ENCODE assay signal across 8 mouse cellular contexts in genomic region chr4:53826641-53827248, GRCm38 (mm10). TPM values are rescaled to one million over a fixed set of nuclear protein-coding genes. Genes with fewer than 3 reads are reported as not detected.
DNase-seq lines count a peak whose midpoint lies in the region; ATAC-seq and TF ChIP-seq lines count a peak whose summit lies in the region.

No protein-coding gene starts in this region.

- 9% methylated on average over 11 of the region's 11 CpGs for WGBS in cerebellum, adult 2 months
- WGBS in liver, embryonic 16.5 days (ENCODE audit: insufficient replicate concordance): 2% methylated on average over 11 of the region's 11 CpGs
- WGBS in stomach, embryonic 15.5 days: 11% methylated on average over 11 of the region's 11 CpGs

- H3K9me3 ChIP-seq in G1E (replicated peaks): no peaks in the 10 kb centered on the region
- no peaks in the 10 kb centered on the region for H3K9me3 ChIP-seq in liver, embryonic 16.5 days (replicated peaks; ENCODE audit: control insufficient read depth, low read length)
- no peaks in the 10 kb centered on the region for H3K9me3 ChIP-seq in stomach, embryonic 15.5 days

- 0 out of 2 replicates have a peak, but pooled peaks have one; percentile 43 for ATAC-seq in G1E (ENCODE audit: extremely low read depth, insufficient number of reproducible peaks, low FRiP score, poor library complexity, severe bottlenecking)
- ATAC-seq in granulocyte monocyte progenitor cell, adult 5-6 weeks (replicated peaks; ENCODE audit: poor library complexity, severe bottlenecking): peak; percentile 45
- no peak for ATAC-seq in liver, embryonic 16.5 days (ENCODE audit: low read depth)
- ATAC-seq in stomach, embryonic 15.5 days (ENCODE audit: insufficient read depth, low FRiP score, low read depth): no peak

- peak overlapping the region; percentile 99 for H3K4me3 ChIP-seq in cerebellum, adult 2 months (replicated peaks; ENCODE audit: insufficient read depth, low read depth, low read length)
- H3K4me3 ChIP-seq in G1E (ENCODE audit: low read depth, low read length): peak overlapping the region; percentile 99
- peak overlapping the region; percentile 72 for H3K4me3 ChIP-seq in liver, embryonic 16.5 days (ENCODE audit: low read depth, low read length)
- peak overlapping the region; percentile 98 for H3K4me3 ChIP-seq in stomach, embryonic 15.5 days (replicated peaks)

- peak overlapping the region; percentile 88 for H3K4me2 ChIP-seq in liver, embryonic 16.5 days (ENCODE audit: low read depth, low read length)
- peak overlapping the region; percentile 82 for H3K4me2 ChIP-seq in stomach, embryonic 15.5 days

- DNase-seq in cerebellum, adult 2 months: no peak
- DNase-seq in cerebellum, postnatal 14 days: no peak
- DNase-seq in G1E (ENCODE audit: low spot score): no peak
- no peak for DNase-seq in frontal cortex, adult 2 months (ENCODE audit: extremely low spot score in 1 of 2, low spot score in 1 of 2)
- no peak for DNase-seq in gastrocnemius, adult 18-20 months (ENCODE audit: low spot score)

- H3K27ac ChIP-seq in cerebellum, adult 2 months (ENCODE audit: insufficient read depth, low read length): no peak overlapping the region
- H3K27ac ChIP-seq in liver, embryonic 16.5 days (ENCODE audit: low read length): peak overlapping the region; percentile 5; the same call in 1 of the 2 replicates
- H3K27ac ChIP-seq in stomach, embryonic 15.5 days: peak overlapping the region; percentile 36; the same call in 1 of the 2 replicates

- no peaks in the 10 kb centered on the region for H3K4me1 ChIP-seq in cerebellum, adult 2 months (ENCODE audit: control insufficient read depth, insufficient read depth, low read length)
- peaks cover 29% of the 10 kb centered on the region for H3K4me1 ChIP-seq in G1E (ENCODE audit: insufficient read depth, low read depth, low read length)
- no peaks in the 10 kb centered on the region; the same call in none of the 2 replicates for H3K4me1 ChIP-seq in liver, embryonic 16.5 days (ENCODE audit: control insufficient read depth, low read depth, low read length)
- 0 out of 2 replicates have a peak, but pooled peaks cover 2% of the 10 kb centered on the region for H3K4me1 ChIP-seq in stomach, embryonic 15.5 days

- peaks cover 15% of the 10 kb centered on the region for H3K36me3 ChIP-seq in G1E (replicated peaks)
- no peaks in the 10 kb centered on the region for H3K36me3 ChIP-seq in liver, embryonic 16.5 days (ENCODE audit: control insufficient read depth, insufficient read depth)
- H3K36me3 ChIP-seq in stomach, embryonic 15.5 days: no peaks in the 10 kb centered on the region

- no peaks in the 10 kb centered on the region for H3K27me3 ChIP-seq in cerebellum, adult 2 months (ENCODE audit: control insufficient read depth, insufficient read depth, low read length)
- no peaks in the 10 kb centered on the region for H3K27me3 ChIP-seq in G1E (ENCODE audit: insufficient read depth, low read length)
- H3K27me3 ChIP-seq in liver, embryonic 16.5 days (ENCODE audit: control insufficient read depth, insufficient read depth, low read depth, low read length): no peaks in the 10 kb centered on the region
- H3K27me3 ChIP-seq in stomach, embryonic 15.5 days (replicated peaks): no peaks in the 10 kb centered on the region

- H3K9ac ChIP-seq in liver, embryonic 16.5 days (ENCODE audit: low read depth, low read length): peak overlapping the region; percentile 63
- peak overlapping the region; percentile 0; the same call in 1 of the 2 replicates for H3K9ac ChIP-seq in stomach, embryonic 15.5 days

- TF ChIP-seq CTCF in cerebellum, adult 2 months (IDR thresholded peaks at IDR 0.05; ENCODE audit: borderline replicate concordance, insufficient read depth, low read depth, low read length): no peak
- TF ChIP-seq CTCF in G1E (IDR thresholded peaks at IDR 0.05; ENCODE audit: low read depth, low read length): no peak

- no peak for TF ChIP-seq POLR2A in cerebellum, adult 2 months (IDR thresholded peaks at IDR 0.05; ENCODE audit: borderline replicate concordance, insufficient read depth, low read length)

RNA-seq across cellular contexts. Expression of gene Tmem38b, which starts 0.9 kb away (rescaled TPM):
- 8.5 and 9.2 TPM in 2 replicates for polyA plus RNA-seq in cerebellum, adult 2 months (2012; rRNA removed)
- 17.3 and 21.3 TPM in 2 replicates for total RNA-seq in G1E (2014; fragmentation: Nextera tagmentation)
- total RNA-seq in G1E (2017): 5.6 and 7.0 TPM in 2 replicates
- 13.3 and 15.8 TPM in 2 replicates for polyA plus RNA-seq in G1E (2012)
- 20.9 and 32.1 TPM in 2 replicates for total RNA-seq in granulocyte monocyte progenitor cell, adult 5-6 weeks (2014; fragmentation: Nextera tagmentation)
- 16.9 and 19.7 TPM in 2 replicates for total RNA-seq in granulocyte monocyte progenitor cell, adult 5-6 weeks (2017)
- polyA plus RNA-seq in liver, embryonic 16.5 days (2015; fragmentation: Nextera tagmentation; extraction: Ambion mirVana): 7.0 and 7.2 TPM in 2 replicates
- 9.7 and 10.2 TPM in 2 replicates for polyA plus RNA-seq in stomach, embryonic 15.5 days (2015; fragmentation: Nextera tagmentation; extraction: Ambion mirVana)
- 7.0 and 8.6 TPM in 2 replicates for polyA plus RNA-seq in frontal cortex, adult 2 months (2012; rRNA removed)
- total RNA-seq in gastrocnemius, adult 18-20 months (2021): 10 to 100 TPM; 55.7 to 57.2 TPM

RNA-seq across cellular contexts. Expression of gene Tal2, which starts 47.2 kb away (rescaled TPM):
- polyA plus RNA-seq in cerebellum, adult 2 months (2012; rRNA removed): 0.08 and 0.25 TPM in 2 replicates
- total RNA-seq in G1E (2014; fragmentation: Nextera tagmentation) (not detected in 2 replicates), G1E (2017) (0.22 TPM in 1 of 2 replicates, not detected in the other)
- polyA plus RNA-seq in G1E (2012): not detected in 2 replicates
- 0.43 TPM in 1 of 2 replicates, not detected in the other for total RNA-seq in granulocyte monocyte progenitor cell, adult 5-6 weeks (2014; fragmentation: Nextera tagmentation)
- not detected in 2 replicates for total RNA-seq in granulocyte monocyte progenitor cell, adult 5-6 weeks (2017)
- not detected in 2 replicates for polyA plus RNA-seq in liver, embryonic 16.5 days (2015; fragmentation: Nextera tagmentation; extraction: Ambion mirVana)
- polyA plus RNA-seq in stomach, embryonic 15.5 days (2015; fragmentation: Nextera tagmentation; extraction: Ambion mirVana): 0.14 and 0.18 TPM in 2 replicates
- polyA plus RNA-seq in frontal cortex, adult 2 months (2012; rRNA removed): 0.15 and 0.24 TPM in 2 replicates
- total RNA-seq in gastrocnemius, adult 18-20 months (2021): under 1 TPM; 0.50 to 0.53 TPM

Comparison
In these comparisons a context has a peak if more than half of its experiments do, and no peak if none do; other contexts are left out.
1. ATAC-seq: peak in G1E (single experiment) and granulocyte monocyte progenitor cell, adult 5-6 weeks (single experiment); none in liver, embryonic 16.5 days (single experiment) and stomach, embryonic 15.5 days (single experiment).
2. Peak in every context shown above with its lines, with median percentiles within 50 percentile points of each other: H3K4me3 ChIP-seq.